Comparison of ENCODE assay signal across 1 mouse cellular context in the genomic region with DNA sequence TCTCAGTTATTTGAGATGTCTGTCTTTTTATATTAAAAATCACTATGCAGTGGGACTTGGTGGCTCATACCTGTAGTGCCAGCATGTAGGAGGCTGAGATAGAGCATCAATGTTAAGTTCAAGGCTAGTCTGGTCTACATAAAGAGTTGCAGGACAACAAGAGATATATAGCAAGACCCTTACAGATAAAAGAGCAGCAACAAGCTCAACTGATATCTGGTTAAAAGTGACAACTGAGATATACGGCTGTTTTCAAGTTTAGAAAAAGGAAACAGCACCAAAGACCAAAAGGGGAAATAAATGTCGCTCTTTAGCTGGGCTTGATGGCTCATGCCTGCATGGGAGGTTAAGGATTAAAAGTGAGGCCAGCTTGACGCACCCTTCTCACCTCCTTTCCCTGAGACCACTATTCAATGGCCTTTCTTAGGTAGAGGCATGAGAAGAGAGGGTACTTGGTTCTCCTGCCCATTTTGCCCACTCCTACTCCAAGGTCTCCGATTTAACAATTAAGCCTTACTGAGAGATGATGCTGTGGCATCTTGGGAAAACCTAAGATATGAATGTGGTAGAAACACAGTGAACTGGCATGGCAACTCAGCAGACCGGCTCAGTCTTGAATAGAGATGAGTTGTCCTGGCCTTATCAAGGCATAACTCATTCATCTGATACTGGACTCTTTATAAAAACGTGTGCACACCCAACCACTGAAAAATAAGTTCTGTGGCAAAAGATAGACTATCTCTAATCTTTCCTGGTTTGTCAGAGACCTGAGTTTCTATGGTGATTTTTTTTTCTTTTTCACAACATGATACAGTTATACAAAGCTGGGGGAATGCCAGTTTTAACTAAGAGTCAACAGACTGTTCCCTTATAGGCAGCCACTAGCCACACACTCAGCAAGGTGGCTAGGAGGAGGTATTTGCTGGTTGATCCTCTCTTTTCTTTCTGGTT.
TF ChIP-seq lines count a peak whose summit lies in the region.

No protein-coding gene starts in this region.

TF ChIP-seq in MEL, 35 proteins besides CTCF, POLR2A, EP300 and RAD21 (continued from another document):
- peak; percentile 47; the same call in 1 of the 2 replicates for TF ChIP-seq MAX (IDR thresholded peaks at IDR 0.05; ENCODE audit: low read length)
- peak; percentile 43 for TF ChIP-seq RCOR1 (IDR thresholded peaks at IDR 0.05; ENCODE audit: low read depth, low read length)
- TF ChIP-seq TBP (IDR thresholded peaks at IDR 0.05; ENCODE audit: low read depth, low read length), result 0 out of 2 replicates have a peak, but pooled peaks have one; percentile 13
- TF ChIP-seq USF2 (IDR thresholded peaks at IDR 0.05; ENCODE audit: borderline replicate concordance in 1 of 2, insufficient read depth in 1 of 2, low read depth in 1 of 2, low read length in 2 of 2), result no peak
- TF ChIP-seq TCF12 (IDR thresholded peaks at IDR 0.05; ENCODE audit: low read depth, low read length), result peak; percentile 71
- peak; percentile 60; the same call in 1 of the 2 replicates for TF ChIP-seq MEF2A (IDR thresholded peaks at IDR 0.05; ENCODE audit: extremely low read depth, insufficient replicate concordance, low read depth, low read length, poor library complexity, severe bottlenecking)
- TF ChIP-seq ETS1 (IDR thresholded peaks at IDR 0.05; ENCODE audit: low read depth, low read length), result peak; percentile 65
- peak; percentile 67; the same call in 1 of the 2 replicates for TF ChIP-seq SIN3A (IDR thresholded peaks at IDR 0.05; ENCODE audit: low read length)
- no peak for TF ChIP-seq NELFE (IDR thresholded peaks at IDR 0.05; ENCODE audit: low read depth, low read length)
- TF ChIP-seq GATA1 (IDR thresholded peaks at IDR 0.05; ENCODE audit: low read depth, low read length), result peak; percentile 79
- TF ChIP-seq ZMIZ1 (IDR thresholded peaks at IDR 0.05; ENCODE audit: low read depth, low read length), result no peak
- 0 out of 2 replicates have a peak, but pooled peaks have one; percentile 13 for TF ChIP-seq ELF1 (IDR thresholded peaks at IDR 0.05; ENCODE audit: low read depth, low read length)
- no peak for TF ChIP-seq USF1 (IDR thresholded peaks at IDR 0.05; ENCODE audit: low read depth, low read length)
